Mouse (Mus musculus): ENCODE measurements around the gene A630076J17Rik.

- TF ChIP-seq CTCF (conservative IDR thresholded peaks at IDR 0.05; ENCODE audit: low read length) (no peak), POU5F1 (IDR thresholded peaks at IDR 0.05; ENCODE audit: borderline replicate concordance, low read length) (no peak), NANOG (IDR thresholded peaks at IDR 0.05; ENCODE audit: borderline replicate concordance, low read length) (no peak)
Measured at GRCm38 (mm10) chr3:107257924-107258323, 27.5 kb downstream of the A630076J17Rik start.
